Mouse (Mus musculus) brain, adult 2 months (tissue): ENCODE measurements at regions not wholly inside any gene's neighbourhood (a gene's known extent, or its start where the extent isn't known, plus 50 kb on each side); places are given as distances from the start of the nearest gene placed in this dataset.
A peak's percentile ranks its signal among the peaks of the same experiment; 100 is the strongest.

ENCODE experiments used
- DNase-seq: peaks from one replicate; pipeline ENCODE4 v3.0.0; 2011; ENCODE audit warnings: low read depth, low spot score

- no peak for DNase-seq
These were observed 62.7 kb downstream of the Smim20 start for GRCm38 (mm10) chr5:53329591-53329990.

DNA sequence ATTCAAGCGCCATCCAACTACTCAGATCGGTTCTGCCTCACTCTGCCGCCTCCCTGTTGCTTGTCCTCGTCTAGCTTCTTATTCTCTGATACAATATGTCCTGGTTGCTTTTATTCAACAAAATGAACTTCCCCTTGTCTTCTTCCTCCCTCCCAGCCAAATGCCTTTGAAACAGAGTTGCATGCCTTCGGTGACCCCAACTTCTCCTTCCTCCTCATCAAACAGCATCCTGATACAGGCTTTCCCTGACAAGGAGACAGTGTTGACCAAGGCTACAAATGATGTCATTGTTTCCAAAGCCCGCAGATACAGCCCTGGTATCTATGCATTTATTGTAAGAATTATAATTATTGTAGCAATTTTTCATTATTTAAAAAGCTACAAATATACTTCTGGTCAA, 69.8 kb downstream of the Smim20 start:
- no peak for DNase-seq

DNA sequence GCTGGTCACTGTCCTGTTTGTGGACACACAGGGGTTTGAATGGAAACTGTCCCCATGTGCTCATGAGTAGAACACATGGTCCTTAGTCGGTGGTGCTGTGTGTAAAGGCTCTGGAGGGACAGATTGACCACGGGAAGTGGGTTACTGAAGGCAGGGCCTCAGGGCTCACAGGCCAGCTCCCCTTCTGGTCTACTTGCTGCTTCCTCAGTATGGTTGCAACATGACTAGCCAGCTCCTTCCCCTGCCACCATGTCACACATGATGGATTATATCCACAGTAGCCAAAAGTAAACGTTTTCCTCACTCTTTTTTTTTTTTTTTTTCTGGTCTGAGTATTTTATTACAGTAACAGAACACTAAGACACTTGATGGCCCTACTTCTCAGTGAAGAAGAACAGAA, 70.9 kb downstream of the Smim20 start:
- DNase-seq = no peak

DNA sequence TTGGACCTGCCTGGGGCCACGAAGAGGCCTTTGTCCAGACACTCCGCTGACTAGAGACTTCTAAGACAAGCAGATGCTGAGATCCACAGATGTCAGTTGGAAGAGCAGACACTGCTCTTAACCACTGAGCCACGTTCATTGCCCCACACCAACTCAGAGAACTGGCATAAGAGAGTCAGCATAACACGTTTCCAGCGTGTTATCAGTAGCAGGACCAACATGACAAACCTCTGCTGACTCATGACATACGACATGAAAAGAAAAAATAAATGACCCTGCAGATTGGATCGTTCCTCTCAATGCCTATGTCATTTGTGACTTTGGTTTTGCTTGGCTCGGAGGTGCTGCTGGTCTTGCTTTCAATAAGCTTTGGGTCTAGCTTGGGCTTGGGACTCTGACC, 78.3 kb downstream of the Smim20 start:
- DNase-seq = no peak

DNA sequence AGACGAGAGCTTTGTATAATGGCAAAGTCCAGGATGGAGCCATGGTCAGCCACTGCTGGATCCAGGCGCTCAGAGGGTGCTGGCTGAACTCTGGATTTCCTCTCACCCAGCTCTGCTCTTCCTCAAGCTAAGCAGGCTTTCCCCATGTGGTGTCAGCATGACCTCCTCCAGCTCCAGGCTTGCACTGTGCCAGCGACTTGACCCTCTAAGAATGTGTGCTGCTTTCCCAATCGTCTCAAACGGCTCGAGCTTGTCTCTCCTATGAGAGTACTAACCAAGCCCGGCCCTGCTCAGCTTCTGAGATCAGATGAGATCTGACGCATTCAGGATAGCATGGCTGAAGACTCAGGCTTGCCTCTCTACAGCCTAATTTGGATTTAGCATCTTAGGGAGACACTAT, 79.1 kb downstream of the Smim20 start:
- no peak for DNase-seq

DNA sequence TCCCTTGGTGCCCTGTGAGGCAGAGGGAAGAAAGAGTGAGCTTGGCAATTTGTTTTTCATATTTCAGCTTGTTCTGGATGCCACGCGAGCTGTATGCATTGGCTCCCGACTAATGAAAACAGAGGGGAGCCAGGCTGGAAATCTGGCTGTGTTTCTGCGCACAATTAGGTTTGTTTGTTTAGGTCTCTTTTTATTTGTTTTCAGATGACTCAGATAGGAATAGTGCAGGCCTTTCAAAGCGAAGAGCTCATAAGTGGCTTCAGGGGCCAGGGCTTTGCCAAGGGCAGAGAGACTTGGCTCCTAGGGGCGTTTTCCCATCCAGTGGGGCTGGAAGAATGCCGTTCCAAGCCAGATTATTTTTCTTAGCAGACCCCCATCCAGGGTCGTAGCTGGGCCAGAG, 79.9 kb downstream of the Smim20 start:
- DNase-seq = no peak

DNA sequence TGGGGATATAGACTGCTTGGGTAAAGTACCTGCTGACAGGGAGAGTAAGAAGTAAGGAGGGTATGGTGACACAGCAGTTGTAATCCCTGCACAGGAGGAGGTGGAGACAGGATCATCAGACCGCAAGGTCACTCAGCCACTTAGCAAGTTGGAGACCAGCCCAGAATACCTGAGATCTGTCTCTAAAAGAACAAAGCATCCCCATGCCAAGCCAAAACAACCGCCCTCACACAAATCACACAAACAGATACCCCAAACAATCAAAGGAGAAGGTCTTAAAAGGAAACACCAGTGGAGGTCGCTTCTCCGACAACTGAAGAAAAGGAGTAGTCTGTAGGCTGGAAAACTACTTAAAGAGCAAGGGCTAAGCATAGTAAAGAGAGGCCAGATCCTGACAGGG, 86.0 kb downstream of the Smim20 start:
- no peak for DNase-seq

GRCm38 (mm10) chr5:53354296-53354695, 87.4 kb downstream of the Smim20 start:
- no peak for DNase-seq

DNA sequence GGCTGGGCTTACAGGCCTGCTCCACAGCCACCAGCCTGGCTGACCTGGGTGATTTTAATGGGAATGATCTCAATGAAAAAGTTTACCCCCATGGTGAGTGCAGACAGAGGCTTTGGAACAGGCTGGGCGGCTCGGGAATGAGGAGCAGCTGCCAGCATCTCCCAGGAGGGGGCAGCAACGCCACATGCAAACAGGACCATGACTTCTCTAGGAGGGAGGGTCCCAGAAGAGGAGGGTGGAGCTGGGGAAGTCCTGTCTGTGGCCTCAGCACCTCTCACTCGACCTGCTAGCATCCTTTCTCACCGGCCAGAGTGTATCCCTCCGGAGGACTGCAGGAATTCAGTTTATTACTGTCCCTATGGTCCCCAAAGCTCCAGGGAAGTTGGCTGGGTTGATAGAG, 88.2 kb downstream of the Smim20 start:
- DNase-seq = peak; percentile 78

DNA sequence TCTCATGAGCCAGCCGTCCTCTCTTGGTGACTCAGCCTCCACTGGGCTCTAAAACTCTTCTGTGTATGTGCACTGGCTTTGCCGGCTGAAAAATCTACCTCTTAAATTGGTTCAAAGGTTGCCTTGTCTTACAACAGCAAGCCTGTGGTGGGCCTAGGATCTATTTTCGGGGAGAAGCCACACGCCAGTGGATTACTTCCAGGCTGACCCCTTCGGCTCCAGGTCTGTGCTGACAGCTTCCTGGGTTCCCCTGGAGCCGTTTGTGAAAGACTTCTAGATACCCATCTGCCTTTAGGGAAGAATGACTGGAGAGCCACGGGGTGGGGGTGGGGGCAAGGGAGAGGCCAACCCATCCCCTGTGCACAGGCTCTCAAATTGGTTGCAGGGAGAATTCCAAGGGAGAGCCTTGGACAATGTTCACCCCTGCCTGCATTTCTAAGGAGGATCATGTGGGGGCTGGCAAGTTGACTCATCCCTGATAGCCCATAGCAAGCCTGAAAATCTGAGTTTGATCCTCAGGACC, 90.3 kb downstream of the Smim20 start:
- DNase-seq = no peak

- DNase-seq = no peak
These were observed 91.3 kb downstream of the Smim20 start for GRCm38 (mm10) chr5:53358181-53358580.

- no peak for DNase-seq
These were observed 93.0 kb downstream of the Smim20 start for GRCm38 (mm10) chr5:53359887-53360286.

DNA sequence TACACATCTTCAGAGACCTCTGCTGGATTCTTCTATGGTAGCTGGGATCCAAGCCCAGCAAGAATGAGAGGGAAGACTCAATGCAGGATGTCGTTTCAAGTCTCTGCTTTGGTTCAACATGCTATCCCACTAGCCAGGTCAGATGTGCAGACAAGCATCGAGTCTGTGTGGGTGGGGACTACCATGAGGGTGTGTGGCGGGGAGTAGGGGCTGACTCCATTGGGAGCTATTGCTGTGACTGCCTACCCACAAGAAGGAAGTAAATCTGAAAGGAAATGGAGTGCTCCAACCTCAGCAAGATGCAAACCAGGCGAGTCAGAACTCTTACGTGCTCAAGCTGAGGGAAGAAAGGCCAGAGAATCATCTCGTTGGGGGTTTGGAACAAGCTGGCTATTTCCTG, 94.4 kb downstream of the Smim20 start:
- DNase-seq = no peak

- peak; percentile 55 for DNase-seq
These were observed 97.0 kb downstream of the Smim20 start for GRCm38 (mm10) chr5:53363898-53364297.

DNA sequence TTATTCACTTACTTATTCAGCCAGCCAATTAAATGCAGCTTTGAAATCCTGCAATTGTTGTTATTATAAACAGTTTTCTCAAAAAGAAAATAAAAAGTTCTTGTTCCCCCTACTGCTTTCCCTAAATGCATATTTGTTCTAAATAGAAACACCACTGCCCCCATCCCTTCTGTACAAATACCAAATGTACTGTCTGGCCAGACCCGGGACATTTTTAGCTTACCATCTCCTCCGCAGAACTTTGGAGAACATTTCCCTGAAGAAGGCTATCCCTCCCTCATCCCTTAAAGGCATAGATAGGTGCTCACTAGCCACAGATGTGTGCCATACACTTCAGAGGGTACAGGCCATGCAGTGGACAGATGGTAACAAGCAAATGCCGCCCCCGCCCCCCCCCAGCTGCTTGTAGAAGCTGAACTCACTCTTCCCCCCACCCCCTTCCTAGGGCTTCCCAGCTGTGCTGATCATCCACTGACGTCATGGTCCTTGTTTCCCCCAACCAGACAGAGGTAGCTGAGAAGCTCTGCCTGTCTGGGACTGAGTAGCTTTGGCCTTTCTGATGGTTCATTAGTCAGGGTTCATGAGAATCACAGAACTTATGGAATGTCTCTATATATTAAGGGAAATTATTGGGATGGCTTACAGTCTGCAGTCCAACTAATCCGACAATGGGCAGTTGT, 98.9 kb upstream of the Rbpj start:
- peak; percentile 76 for DNase-seq

GRCm38 (mm10) chr5:53370272-53370671, 95.7 kb upstream of the Rbpj start:
- DNase-seq = no peak

DNA sequence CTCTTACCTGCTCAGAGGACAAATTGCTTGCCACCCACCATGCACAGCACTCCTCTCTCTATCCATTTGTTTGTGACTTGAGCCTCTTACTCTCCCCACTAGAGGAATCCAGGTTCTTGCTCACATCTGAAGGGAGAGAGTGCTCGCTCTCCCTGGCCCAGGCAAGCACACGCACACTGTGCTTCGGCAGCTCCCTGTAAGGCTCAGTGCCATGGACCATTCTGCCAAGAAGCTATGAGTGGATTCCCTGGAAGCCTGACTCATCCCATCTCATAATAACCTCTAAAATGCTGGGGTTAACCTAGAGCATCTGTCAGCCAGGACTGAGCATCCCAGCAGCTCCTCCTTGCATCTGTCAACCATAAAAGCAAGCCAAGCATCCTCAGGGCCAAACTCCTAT, 94.3 kb upstream of the Rbpj start:
- peak; percentile 82 for DNase-seq

- DNase-seq = no peak
These were observed 92.6 kb upstream of the Rbpj start for GRCm38 (mm10) chr5:53373315-53373714.

GRCm38 (mm10) chr5:53376856-53377255, 89.1 kb upstream of the Rbpj start:
- DNase-seq = no peak

GRCm38 (mm10) chr5:53377698-53378097, 88.3 kb upstream of the Rbpj start:
- DNase-seq = no peak

- no peak for DNase-seq
These were observed 87.8 kb upstream of the Rbpj start for GRCm38 (mm10) chr5:53378106-53378505.

DNA sequence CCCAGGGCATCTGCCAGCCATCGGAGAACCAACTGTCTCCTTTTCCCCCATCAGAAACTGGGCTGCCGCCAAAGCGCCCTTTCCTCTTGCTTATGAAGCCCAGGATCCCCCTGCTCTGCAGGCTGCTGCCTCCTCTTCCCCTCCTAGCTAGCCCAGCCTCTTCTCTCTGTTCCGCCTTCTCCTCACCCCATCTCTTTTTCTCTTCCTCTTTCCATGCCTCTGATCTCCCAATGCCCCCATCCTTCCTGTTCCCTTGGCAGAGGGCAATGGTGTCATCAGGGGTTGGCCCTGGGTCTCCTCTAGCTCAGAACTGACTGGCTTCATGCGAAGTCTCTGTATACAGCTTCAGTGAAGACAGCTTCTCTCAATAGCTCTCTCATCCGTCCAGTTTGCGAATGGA, 87.4 kb upstream of the Rbpj start:
- no peak for DNase-seq

DNA sequence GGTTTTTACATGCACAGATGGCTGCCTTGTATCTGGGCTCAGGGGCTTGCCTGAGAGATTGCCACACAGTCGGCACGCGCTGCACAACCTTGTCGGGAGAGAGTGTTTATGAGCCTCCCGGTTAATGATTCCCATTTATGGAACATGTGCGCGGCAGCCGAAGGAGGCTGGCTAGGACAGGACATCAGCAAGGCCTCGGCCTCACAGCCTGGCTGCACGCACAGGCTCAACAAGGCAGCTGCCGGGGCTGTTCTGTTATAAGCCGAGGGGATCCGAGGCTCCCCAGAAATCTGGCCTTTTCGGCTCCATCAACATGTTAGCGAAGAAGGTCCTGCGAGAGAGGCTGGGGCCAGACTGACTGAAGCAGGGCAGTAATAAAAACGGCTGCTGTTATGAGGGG, 86.3 kb upstream of the Rbpj start:
- DNase-seq = no peak

- DNase-seq = no peak
These were observed 85.7 kb upstream of the Rbpj start for GRCm38 (mm10) chr5:53380203-53380602.
